Mouse (Mus musculus) cerebellum, adult 2 months (tissue): ENCODE measurements around the gene Bbox1. TPM values are rescaled to one million over a fixed set of nuclear protein-coding genes. Genes with fewer than 3 reads are reported as not detected.

ENCODE experiments used
- DNase-seq, 2 experiments: peaks; one replicate each; pipeline ENCODE4 v3.0.0; 2021
- H3K27ac ChIP-seq: fragments of 200-500 bp; 2 replicates; pipeline ENCODE4 v1.5.1; 2012; ENCODE audit warnings: low read length, control low read depth, inconsistent platforms; ENCODE audit not compliant: insufficient read depth
- H3K27me3 ChIP-seq: fragments of 200-500 bp; 2 replicates; pipeline ENCODE4 v1.6.1; 2012; ENCODE audit warnings: inconsistent platforms, mild to moderate bottlenecking, low read length, moderate library complexity; ENCODE audit not compliant: control insufficient read depth, insufficient read depth
- H3K4me1 ChIP-seq: fragments of 200-500 bp; 2 replicates; pipeline ENCODE4 v1.6.1; 2011; ENCODE audit warnings: low read length; ENCODE audit not compliant: control insufficient read depth, insufficient read depth
- H3K4me3 ChIP-seq: fragments of 200-500 bp; replicated peaks from 2 replicates; pipeline ENCODE3; 2011; ENCODE audit warnings: mild to moderate bottlenecking, low read depth, low read length, control low read depth; ENCODE audit not compliant: insufficient read depth
- CTCF ChIP-seq: fragments of 200-500 bp; IDR thresholded peaks from 2 replicates; pipeline ENCODE4 v1.5.1; 2011; ENCODE audit warnings: low read depth, mild to moderate bottlenecking, control low read depth, low read length, moderate library complexity, borderline replicate concordance; ENCODE audit not compliant: insufficient read depth
- POLR2A ChIP-seq: fragments of 200-500 bp; IDR thresholded peaks from 2 replicates; pipeline ENCODE4 v1.6.1; 2011; ENCODE audit warnings: low read length, control low read depth, borderline replicate concordance; ENCODE audit not compliant: insufficient read depth
- WGBS: fragments of 180-500 bp; shearing (Covaris S2); methylation state at CpG from one replicate; pipeline ENCODE4 v1.1.7; 2018; 5-methylcytosine and 5-hydroxymethylcytosine counted together
- polyA plus RNA-seq: library from polyadenylated mRNA; depleted of rRNA; stranded (reverse); fragments of >200 nt; gene quantifications from 2 replicates; pipeline ENCODE4 v1.2.3, GENCODE M21; 2012

The Bbox1 gene
- polyA plus RNA-seq, 1 experiment, result 10.0 TPM

DNA sequence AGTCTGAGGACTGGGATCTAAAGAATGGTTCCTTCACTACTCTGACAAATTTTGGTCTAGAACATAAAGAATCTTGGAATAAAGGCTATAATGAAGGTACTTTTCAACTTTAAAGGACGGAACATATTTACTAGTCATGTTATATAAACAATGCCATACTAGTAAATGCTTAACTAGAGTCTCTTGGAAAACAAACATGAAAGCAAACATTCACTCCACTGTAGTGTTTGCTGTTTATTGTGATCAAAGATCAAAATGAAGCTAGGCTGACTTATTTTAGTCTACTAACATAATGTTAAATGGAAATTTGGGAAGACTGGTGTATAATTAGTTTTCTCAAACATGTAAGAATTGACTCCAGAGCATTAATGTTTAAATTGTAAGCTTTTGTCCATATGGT lies 4.9 kb upstream of the Bbox1 start:
- H3K4me3 ChIP-seq, result no peak overlapping the region
- DNase-seq, result no peak
- no peaks in the 10 kb centered on the region for H3K4me1 ChIP-seq
- WGBS, result 85% methylated on average over 1 of the region's 1 CpGs
- no peaks in the 10 kb centered on the region for H3K27me3 ChIP-seq
- no peak overlapping the region for H3K27ac ChIP-seq
- TF ChIP-seq CTCF, result no peak
- no peak for TF ChIP-seq POLR2A

DNA sequence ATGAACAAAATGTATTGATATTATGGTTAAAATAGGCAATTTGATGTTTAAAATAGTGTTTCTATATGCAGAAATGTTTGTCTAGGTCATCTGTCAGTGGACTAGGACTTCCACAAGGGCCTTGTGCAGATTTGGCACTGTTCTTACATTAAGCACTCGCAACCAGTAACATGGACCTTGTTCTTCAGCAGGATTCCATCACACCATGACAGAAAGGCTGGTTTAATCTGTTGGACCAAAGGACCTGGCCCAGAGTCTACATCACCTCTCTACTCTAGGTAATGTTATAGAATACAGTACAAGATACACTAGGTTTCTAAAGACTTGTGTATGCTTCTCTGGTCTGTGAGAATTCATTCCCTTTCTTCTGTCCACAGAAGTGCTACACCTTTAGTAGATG lies 4.4 kb upstream of the Bbox1 start:
- no peak for DNase-seq
- whole genome bisulfite sequencing, result 93% methylated on average over 1 of the region's 1 CpGs
- Histone ChIP-seq H3K27ac (no peak overlapping the region), H3K27me3 (no peaks in the 10 kb centered on the region), H3K4me3 (no peak overlapping the region), H3K4me1 (no peaks in the 10 kb centered on the region)
- no peak for TF ChIP-seq CTCF
- TF ChIP-seq POLR2A, result no peak

DNA sequence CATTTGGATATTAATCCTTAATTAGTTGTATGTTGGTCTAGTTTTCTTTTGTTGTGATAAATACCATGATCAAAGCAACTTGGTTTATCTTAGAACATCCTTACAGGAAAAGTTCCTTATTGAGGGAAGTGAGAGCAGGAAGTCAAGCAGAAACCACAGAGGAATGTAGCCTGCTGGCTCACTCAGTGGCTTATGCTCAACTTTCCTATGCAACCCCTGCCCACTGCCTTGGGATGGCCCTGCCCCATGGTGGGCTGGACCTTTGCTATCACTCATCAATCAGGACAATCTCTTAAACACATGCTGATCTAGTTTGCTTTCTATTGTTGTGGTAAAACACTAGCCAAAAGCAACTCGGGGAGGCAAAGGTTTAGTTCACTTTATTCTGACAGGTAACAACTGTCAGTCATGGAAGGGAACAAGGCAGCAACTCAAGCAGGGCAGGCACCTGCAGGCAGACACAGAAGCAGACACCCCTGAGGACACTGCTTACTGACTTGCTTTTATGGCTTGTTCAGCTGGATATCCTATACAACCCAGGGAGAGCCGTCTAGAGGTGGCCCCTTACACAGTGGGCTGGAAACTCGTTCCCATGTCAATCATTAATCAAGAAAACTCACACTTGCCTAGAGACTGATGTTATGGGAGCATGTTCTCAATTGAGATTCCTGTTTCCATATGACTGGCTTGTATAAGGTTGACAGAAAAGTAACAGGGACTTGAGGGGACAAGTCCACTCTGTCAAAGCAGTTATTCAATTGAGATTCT lies 1.9 kb upstream of the Bbox1 start:
- H3K27ac ChIP-seq, result no peak overlapping the region
- no peaks in the 10 kb centered on the region for H3K27me3 ChIP-seq
- H3K4me1 ChIP-seq, result no peaks in the 10 kb centered on the region
- WGBS, result 27% methylated on average over 3 of the region's 3 CpGs
- no peak for DNase-seq
- H3K4me3 ChIP-seq, result no peak overlapping the region
- no peak for TF ChIP-seq POLR2A
- no peak for TF ChIP-seq CTCF

DNA sequence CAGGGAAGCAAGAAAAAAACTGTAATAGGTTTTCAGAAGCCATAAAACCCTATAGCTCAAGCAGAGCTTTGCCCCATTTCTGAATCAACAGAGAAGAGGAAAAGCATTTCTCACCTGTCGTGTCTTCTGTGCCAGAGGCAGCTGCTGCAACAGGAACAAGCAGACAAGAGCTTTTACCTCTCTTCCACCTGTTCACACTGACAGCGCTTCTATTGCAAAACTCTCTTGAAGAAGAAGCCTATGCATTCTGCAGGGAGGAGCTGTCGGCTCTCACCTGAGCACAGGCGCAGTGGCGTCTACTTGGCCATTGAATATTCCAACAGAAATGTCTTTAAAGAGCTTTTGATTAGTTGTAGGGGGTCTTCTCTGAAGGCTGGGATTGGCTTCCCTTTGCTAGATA lies 286 bp downstream of the Bbox1 start:
- no peak overlapping the region; the same call in 1 of the 2 replicates for H3K27ac ChIP-seq
- H3K4me1 ChIP-seq, result no peaks in the 10 kb centered on the region
- DNase-seq, result no peak
- WGBS, result 91% methylated on average over 5 of the region's 5 CpGs
- no peak for TF ChIP-seq CTCF
- no peaks in the 10 kb centered on the region for H3K27me3 ChIP-seq
- no peak overlapping the region for H3K4me3 ChIP-seq

DNA sequence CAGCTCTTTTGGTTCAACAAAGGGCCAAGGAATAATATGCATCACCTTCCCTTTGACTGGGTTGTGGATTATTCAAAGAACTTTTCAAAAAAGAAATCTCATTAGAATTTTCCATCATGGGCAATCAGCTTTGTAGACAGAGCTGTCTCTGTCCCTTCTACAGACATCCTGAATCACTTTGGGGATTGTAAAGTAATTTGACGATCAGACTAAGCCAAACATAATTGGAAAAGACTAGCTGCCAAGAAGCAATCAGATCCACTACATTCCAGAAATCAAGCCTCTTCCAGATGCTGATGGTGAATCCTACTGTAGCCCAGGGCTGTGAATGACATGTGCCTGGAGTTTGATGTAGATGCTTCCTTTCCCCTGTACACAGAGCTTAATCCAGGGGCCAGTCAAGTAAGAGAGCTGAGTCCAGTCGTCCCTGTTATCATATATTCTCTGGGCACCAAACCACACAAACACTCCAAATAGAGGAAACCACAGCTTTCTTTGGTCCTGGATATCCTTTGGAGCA lies 995 bp downstream of the Bbox1 start:
- WGBS, result 50% methylated on average over 2 of the region's 2 CpGs
- no peak for DNase-seq
- Histone ChIP-seq H3K4me1 (no peaks in the 10 kb centered on the region), H3K27ac (no peak overlapping the region), H3K27me3 (no peaks in the 10 kb centered on the region), H3K4me3 (no peak overlapping the region)
- no peak for TF ChIP-seq CTCF
- TF ChIP-seq POLR2A, result no peak

DNA sequence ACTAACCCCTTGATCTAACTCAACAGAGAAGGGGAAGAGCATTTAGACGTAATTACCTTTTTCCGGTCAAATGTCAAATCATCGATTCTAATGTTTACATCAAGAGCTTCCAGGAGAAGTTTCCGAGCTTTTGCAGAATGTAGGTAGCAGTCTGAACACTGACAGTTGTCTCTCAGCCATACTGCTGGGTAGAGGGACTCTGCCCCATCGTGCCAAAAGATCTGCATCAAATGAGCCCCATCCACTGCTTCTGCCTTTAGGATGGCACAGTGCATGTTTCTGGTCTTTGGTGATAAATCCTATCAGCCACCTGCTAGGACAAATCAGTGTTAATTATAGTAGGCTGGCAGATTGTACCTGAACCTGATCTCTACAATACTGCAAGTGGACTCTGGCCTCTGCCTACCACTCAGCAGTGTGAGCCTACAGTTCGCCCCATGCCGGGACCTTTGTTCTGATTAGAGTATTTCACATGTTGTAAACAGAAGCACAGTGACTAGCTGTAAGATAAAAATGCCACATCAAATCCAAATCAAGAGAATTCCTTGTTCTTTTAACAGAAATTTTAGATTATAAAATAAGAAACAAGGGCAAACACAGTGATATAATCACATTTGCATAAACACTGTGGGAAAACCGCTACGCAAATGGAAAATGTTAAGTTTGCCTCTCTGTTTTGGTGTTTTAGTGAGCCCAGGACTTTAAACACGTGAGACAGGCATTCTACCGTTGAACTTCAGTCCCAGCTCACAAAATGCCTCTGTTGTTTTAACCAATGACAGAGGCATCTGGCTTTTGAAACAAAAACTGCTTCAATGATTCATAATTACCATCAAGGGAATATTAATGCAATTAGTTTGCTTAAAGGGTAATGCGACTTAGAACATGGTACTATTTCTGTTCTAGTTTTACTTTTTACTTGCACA lies 8.7 kb downstream of the Bbox1 start:
- no peak overlapping the region for H3K27ac ChIP-seq
- TF ChIP-seq POLR2A, result no peak
- no peak for TF ChIP-seq CTCF
- no peak for DNase-seq
- H3K4me3 ChIP-seq, result no peak overlapping the region
- no peaks in the 10 kb centered on the region for H3K4me1 ChIP-seq
- 72% methylated on average over 12 of the region's 12 CpGs for WGBS
- no peaks in the 10 kb centered on the region; the same call in 1 of the 2 replicates for H3K27me3 ChIP-seq

DNA sequence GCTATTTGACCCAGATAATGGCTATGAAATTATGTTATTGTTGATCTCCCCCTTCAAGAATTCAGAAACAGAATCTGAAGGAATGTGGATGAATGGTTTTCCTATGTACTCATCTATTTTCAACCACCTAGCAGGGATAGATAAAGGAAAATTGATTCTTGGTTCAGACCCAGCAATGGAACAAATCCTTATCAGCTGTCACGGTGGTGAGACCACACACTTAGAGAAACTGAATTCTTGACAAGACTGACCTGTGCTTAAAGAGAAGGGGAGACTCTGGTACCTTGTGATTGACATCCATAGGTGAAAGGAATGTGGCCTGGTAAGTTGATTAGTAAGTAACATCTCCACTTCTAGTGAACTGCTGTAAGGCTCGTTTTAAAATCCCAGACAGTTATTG lies 12.1 kb downstream of the Bbox1 start:
- Histone ChIP-seq H3K27me3 (no peaks in the 10 kb centered on the region; the same call in 1 of the 2 replicates), H3K27ac (no peak overlapping the region), H3K4me3 (no peak overlapping the region), H3K4me1 (no peaks in the 10 kb centered on the region)
- DNase-seq, result no peak
- WGBS, result 60% methylated on average over 2 of the region's 2 CpGs
- TF ChIP-seq CTCF (no peak), POLR2A (no peak)

GRCm38 (mm10) chr2:110301314-110301713 lies 13.0 kb downstream of the Bbox1 start:
- Histone ChIP-seq H3K4me1 (no peaks in the 10 kb centered on the region), H3K27me3 (no peaks in the 10 kb centered on the region; the same call in 1 of the 2 replicates), H3K27ac (no peak overlapping the region), H3K4me3 (no peak overlapping the region)
- no peak for DNase-seq
- no peak for TF ChIP-seq POLR2A
- no peak for TF ChIP-seq CTCF
- 69% methylated on average over 3 of the region's 3 CpGs for WGBS
